Mouse (Mus musculus) midbrain, embryonic 13.5 days (tissue): Measurements from ENCODE around the gene Hspa1b. TPM values are rescaled to one million over a fixed set of nuclear protein-coding genes. Genes with fewer than 3 reads are reported as not detected.

Source experiments
- ATAC-seq: fragments of 200-750 bp; cut with Nextera tagmentation; 2 replicates; pipeline ENCODE4 v1.8.0; 2017; ENCODE audit warnings: mild to moderate bottlenecking, moderate TSS enrichment, moderate library complexity
- H3K27ac ChIP-seq: fragments of 300-500 bp; sonication (generic); 2 replicates; pipeline ENCODE4 v1.5.1; 2015; ENCODE audit warnings: inconsistent platforms, mild to moderate bottlenecking, moderate library complexity
- H3K27me3 ChIP-seq: fragments of 300-500 bp; sonication (generic); 2 replicates; pipeline ENCODE4 v1.6.1; 2015; ENCODE audit warnings: mild to moderate bottlenecking, inconsistent platforms
- H3K36me3 ChIP-seq: fragments of 300-500 bp; sonication (generic); 2 replicates; pipeline ENCODE4 v1.6.1; 2015; ENCODE audit warnings: mild to moderate bottlenecking, inconsistent platforms
- H3K4me1 ChIP-seq: fragments of 300-500 bp; sonication (generic); replicated peaks from 2 replicates; pipeline ENCODE4 v1.6.1; 2015; ENCODE audit warnings: inconsistent platforms
- H3K4me2 ChIP-seq: fragments of 300-500 bp; sonication (generic); replicated peaks from 2 replicates; pipeline ENCODE4 v1.6.1; 2015; ENCODE audit warnings: moderate library complexity, mild to moderate bottlenecking, inconsistent platforms
- H3K4me3 ChIP-seq: fragments of 300-500 bp; sonication (generic); replicated peaks from 2 replicates; pipeline ENCODE4 v1.5.1; 2015; ENCODE audit warnings: mild to moderate bottlenecking, inconsistent platforms
- H3K9ac ChIP-seq: fragments of 300-500 bp; sonication (generic); replicated peaks from 2 replicates; pipeline ENCODE4 v1.6.1; 2015; ENCODE audit warnings: mild to moderate bottlenecking, inconsistent platforms
- H3K9me3 ChIP-seq: fragments of 300-500 bp; sonication (generic); 2 replicates; pipeline ENCODE4 v1.6.1; 2016; ENCODE audit warnings: mild to moderate bottlenecking, inconsistent platforms
- WGBS: fragments of 180-500 bp; shearing (Covaris S2); methylation state at CpG from one replicate; pipeline ENCODE4 v1.1.7; 2015; 5-methylcytosine and 5-hydroxymethylcytosine counted together
- polyA plus RNA-seq: library from polyadenylated mRNA; unstranded; fragments of >200 nt; fragmentation: Nextera tagmentation; extraction: Ambion mirVana; gene quantifications from 2 replicates; pipeline ENCODE4 v1.2.1, GENCODE M21; 2015

The Hspa1b gene
- polyA plus RNA-seq, 1 experiment from 2014 or later = 0.11 TPM

- ATAC-seq = no peak
- H3K27ac ChIP-seq = no peak within 1 kb of the TSS; the same call in 1 of the 2 replicates
- peak within 1 kb of the TSS; percentile 32; the same call in 1 of the 2 replicates for H3K9ac ChIP-seq
- H3K27me3 ChIP-seq = no peaks in the 10 kb centered on the region
- H3K9me3 ChIP-seq = no peaks in the 10 kb centered on the region
- H3K4me3 ChIP-seq = no peak within 1 kb of the TSS
- H3K36me3 ChIP-seq = peaks cover 51% of the 10 kb centered on the region
- H3K4me2 ChIP-seq = no peak within 1 kb of the TSS
- 36% methylated on average over 18 of the region's 18 CpGs for WGBS
- H3K4me1 ChIP-seq = no peaks in the 10 kb centered on the region
These were observed 44.9 kb downstream of the Hspa1b start, which contains the start of gene Slc44a4 for GRCm38 (mm10) chr17:34913930-34914665. Gene Slc44a4, plus strand, starts transcription at chr17:34914466.

- WGBS = 43% methylated on average over 5 of the region's 5 CpGs
- Histone ChIP-seq H3K36me3 (peaks cover 72% of the 10 kb centered on the region), H3K4me2 (no peak overlapping the region), H3K9ac (no peak overlapping the region), H3K9me3 (no peaks in the 10 kb centered on the region), H3K27ac (no peak overlapping the region), H3K4me3 (no peak overlapping the region), H3K27me3 (no peaks in the 10 kb centered on the region), H3K4me1 (no peaks in the 10 kb centered on the region)
- peak; percentile 69 for ATAC-seq
These were observed 47.1 kb downstream of the Hspa1b start for GRCm38 (mm10) chr17:34911945-34912351.

GRCm38 (mm10) chr17:34910982-34911381, 48.1 kb downstream of the Hspa1b start:
- 95% methylated on average over 10 of the region's 10 CpGs for WGBS
- Histone ChIP-seq H3K36me3 (peaks cover 82% of the 10 kb centered on the region), H3K4me3 (no peak overlapping the region), H3K27me3 (no peaks in the 10 kb centered on the region), H3K9ac (no peak overlapping the region), H3K27ac (no peak overlapping the region), H3K4me2 (no peak overlapping the region), H3K4me1 (no peaks in the 10 kb centered on the region), H3K9me3 (no peaks in the 10 kb centered on the region)
- no peak for ATAC-seq

Other genes with a start within 250 kb of the Hspa1b start
- gene C4b, start 215.4 kb downstream of the Hspa1b start, polyA plus RNA-seq = not detected in 2 replicates
- not detected in 2 replicates for gene Cyp21a1, start 154.7 kb downstream of the Hspa1b start, polyA plus RNA-seq
- 38.5 and 40.5 TPM in 2 replicates for gene Stk19, start 122.3 kb downstream of the Hspa1b start, polyA plus RNA-seq
- gene Dxo, start 122.2 kb downstream of the Hspa1b start, polyA plus RNA-seq = 74.7 and 76.1 TPM in 2 replicates
- 59.3 and 61.3 TPM in 2 replicates for gene Skiv2l, start 109.0 kb downstream of the Hspa1b start, polyA plus RNA-seq
- 95.0 and 100 TPM in 2 replicates for gene Nelfe, start 108.8 kb downstream of the Hspa1b start, polyA plus RNA-seq
- gene Cfb, start 96.7 kb downstream of the Hspa1b start, polyA plus RNA-seq = 1.7 and 2.2 TPM in 2 replicates
- gene Zbtb12, start 79.8 kb downstream of the Hspa1b start, polyA plus RNA-seq = 13.2 and 16.3 TPM in 2 replicates
- gene Gm20547, start 77.2 kb downstream of the Hspa1b start, polyA plus RNA-seq = 0.08 TPM in 1 of 2 replicates, not detected in the other
- gene C2, start 61.0 kb downstream of the Hspa1b start, polyA plus RNA-seq = 1.2 and 2.1 TPM in 2 replicates
- 105 and 114 TPM in 2 replicates for gene Ehmt2, start 60.8 kb downstream of the Hspa1b start, polyA plus RNA-seq
- gene Slc44a4, start 44.8 kb downstream of the Hspa1b start, polyA plus RNA-seq = 0.09 TPM in 1 of 2 replicates, not detected in the other
- gene Neu1, start 28.0 kb downstream of the Hspa1b start, polyA plus RNA-seq = 25.5 and 25.9 TPM in 2 replicates
- gene Gm20481, start 10.7 kb upstream of the Hspa1b start, polyA plus RNA-seq = not detected in 2 replicates
- 2.8 and 2.9 TPM in 2 replicates for gene Hspa1a, start 12.9 kb upstream of the Hspa1b start, polyA plus RNA-seq
- 0.55 and 1.5 TPM in 2 replicates for gene Hspa1l, start 13.5 kb upstream of the Hspa1b start, polyA plus RNA-seq
- gene Lsm2, start 22.6 kb upstream of the Hspa1b start, polyA plus RNA-seq = 141 and 150 TPM in 2 replicates
- 61.0 and 69.1 TPM in 2 replicates for gene Vars, start 41.7 kb upstream of the Hspa1b start, polyA plus RNA-seq
- gene Vwa7, start 57.3 kb upstream of the Hspa1b start, polyA plus RNA-seq = 0.13 and 0.20 TPM in 2 replicates
- gene Sapcd1, start 68.8 kb upstream of the Hspa1b start, polyA plus RNA-seq = 3.8 and 4.3 TPM in 2 replicates
- gene Msh5, start 87.5 kb upstream of the Hspa1b start, polyA plus RNA-seq = 3.3 and 3.7 TPM in 2 replicates
- gene Clic1, start 90.7 kb upstream of the Hspa1b start, polyA plus RNA-seq = 93.7 and 99.6 TPM in 2 replicates
- 501 and 531 TPM in 2 replicates for gene Ddah2, start 99.8 kb upstream of the Hspa1b start, polyA plus RNA-seq
- not detected in 2 replicates for gene Ly6g6c, start 106.2 kb upstream of the Hspa1b start, polyA plus RNA-seq
- gene Mpig6b, start 106.9 kb upstream of the Hspa1b start, polyA plus RNA-seq = 0.45 and 0.50 TPM in 2 replicates
- 0.18 and 0.32 TPM in 2 replicates for gene Ly6g6e, start 117.7 kb upstream of the Hspa1b start, polyA plus RNA-seq
- gene Ly6g6d, start 118.8 kb upstream of the Hspa1b start, polyA plus RNA-seq = 1.0 and 1.9 TPM in 2 replicates
- 0.18 and 0.19 TPM in 2 replicates for gene Ly6g6f, start 126.4 kb upstream of the Hspa1b start, polyA plus RNA-seq
- 85.1 and 86.5 TPM in 2 replicates for gene Abhd16a, start 130.0 kb upstream of the Hspa1b start, polyA plus RNA-seq
- gene Ly6g5c, start 149.0 kb upstream of the Hspa1b start, polyA plus RNA-seq = not detected in 2 replicates
- 1.4 and 1.7 TPM in 2 replicates for gene Ly6g5b, start 156.2 kb upstream of the Hspa1b start, polyA plus RNA-seq
- gene Gpank1, start 162.2 kb upstream of the Hspa1b start, polyA plus RNA-seq = 27.1 and 30.4 TPM in 2 replicates
- 293 and 316 TPM in 2 replicates for gene Csnk2b, start 162.8 kb upstream of the Hspa1b start, polyA plus RNA-seq
- 9.2 and 9.4 TPM in 2 replicates for gene D17H6S53E, start 167.1 kb upstream of the Hspa1b start, polyA plus RNA-seq
- 0.53 and 0.63 TPM in 2 replicates for gene Apom, start 172.8 kb upstream of the Hspa1b start, polyA plus RNA-seq
- 93.7 and 93.9 TPM in 2 replicates for gene Bag6, start 175.9 kb upstream of the Hspa1b start, polyA plus RNA-seq
- 209 and 228 TPM in 2 replicates for gene Prrc2a, start 205.7 kb upstream of the Hspa1b start, polyA plus RNA-seq
- gene Aif1, start 216.8 kb upstream of the Hspa1b start, polyA plus RNA-seq = 4.9 and 7.0 TPM in 2 replicates
- gene Lst1, start 229.2 kb upstream of the Hspa1b start, polyA plus RNA-seq = 4.8 and 7.1 TPM in 2 replicates
- gene Ltb, start 235.2 kb upstream of the Hspa1b start, polyA plus RNA-seq = 0.35 and 0.76 TPM in 2 replicates
- not detected in 2 replicates for gene Tnf, start 242.8 kb upstream of the Hspa1b start, polyA plus RNA-seq
- 0.11 and 0.23 TPM in 2 replicates for gene Lta, start 246.1 kb upstream of the Hspa1b start, polyA plus RNA-seq